Mouse (Mus musculus) large intestine, adult 2 months (tissue): Measurements from ENCODE around the gene Dgki. TPM values are rescaled to one million over a fixed set of nuclear protein-coding genes. Genes with fewer than 3 reads are reported as not detected.
"Not testable (repeated sequence)": the region's sequence is repeated elsewhere in the genome, so short reads cannot be mapped to it uniquely, and the experiment has no call there.

Experiments
- DNase-seq: peaks from one replicate; pipeline ENCODE4 v3.0.0-alpha.2; 2012; ENCODE audit warnings: low read depth, low spot score
- WGBS: fragments of 180-500 bp; shearing (Covaris S2); methylation state at CpG from one replicate; pipeline ENCODE4 v1.1.7; 2018; 5-methylcytosine and 5-hydroxymethylcytosine counted together
- polyA plus RNA-seq: library from polyadenylated mRNA; depleted of rRNA; stranded (reverse); fragments of >200 nt; gene quantifications from 2 replicates; pipeline ENCODE4 v1.2.3, GENCODE M21; 2012

Dgki gene
- polyA plus RNA-seq, 1 experiment, result 0.17 TPM

DNA sequence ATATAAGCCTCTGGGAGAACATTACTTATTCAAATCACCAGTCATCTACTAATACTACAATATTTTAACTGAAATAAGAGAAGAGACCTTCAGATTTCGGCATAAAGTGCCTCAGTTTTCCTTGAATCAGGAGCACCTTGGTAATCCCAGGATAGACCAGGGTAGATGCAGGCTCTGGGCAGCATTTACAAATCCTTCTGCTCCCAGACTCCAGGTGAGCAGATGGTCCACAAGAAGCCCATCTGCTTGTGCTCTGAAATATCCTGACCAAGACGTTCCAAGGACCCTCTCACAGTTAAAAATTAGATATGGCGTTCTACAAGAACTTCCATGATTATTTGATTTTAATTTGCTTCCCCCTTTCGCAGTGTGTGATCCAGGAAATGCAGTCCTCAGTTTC lies 118.0 kb downstream of the Dgki start:
- 74% methylated on average over 4 of the region's 4 CpGs for WGBS
- no peak for DNase-seq

DNA sequence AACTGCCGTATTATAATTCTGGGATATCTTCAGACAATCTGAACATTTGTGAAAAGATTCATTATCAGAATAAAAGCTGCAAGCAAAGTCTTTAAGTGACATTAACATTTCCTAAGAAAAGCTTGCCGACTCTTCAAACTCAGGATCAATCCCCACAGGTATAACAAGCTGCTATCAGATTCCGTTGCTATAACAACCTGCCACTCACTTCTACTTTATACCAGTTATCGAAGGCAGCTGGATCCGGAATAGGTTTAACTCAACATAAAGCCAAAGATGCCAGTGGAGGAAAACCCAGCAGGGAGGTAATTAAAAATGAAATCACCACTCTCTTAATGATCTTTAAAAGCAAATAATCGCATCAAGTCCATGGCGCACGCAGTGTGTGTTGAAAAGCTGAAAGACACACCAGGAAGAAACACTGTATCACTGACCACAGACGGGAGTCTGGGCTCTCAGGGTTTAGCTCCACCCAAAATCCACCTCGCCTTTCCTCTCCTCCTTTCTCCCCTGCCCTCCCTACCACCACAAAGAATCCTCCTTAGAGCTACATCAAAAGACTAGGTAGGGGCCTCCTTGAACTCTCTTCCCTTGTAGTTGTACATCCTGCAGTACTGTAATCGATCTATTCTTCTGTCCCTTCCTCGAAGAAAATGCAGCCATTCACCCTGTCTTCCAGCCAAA lies 128.7 kb downstream of the Dgki start:
- no peak for DNase-seq
- 80% methylated on average over 12 of the region's 12 CpGs for WGBS

DNA sequence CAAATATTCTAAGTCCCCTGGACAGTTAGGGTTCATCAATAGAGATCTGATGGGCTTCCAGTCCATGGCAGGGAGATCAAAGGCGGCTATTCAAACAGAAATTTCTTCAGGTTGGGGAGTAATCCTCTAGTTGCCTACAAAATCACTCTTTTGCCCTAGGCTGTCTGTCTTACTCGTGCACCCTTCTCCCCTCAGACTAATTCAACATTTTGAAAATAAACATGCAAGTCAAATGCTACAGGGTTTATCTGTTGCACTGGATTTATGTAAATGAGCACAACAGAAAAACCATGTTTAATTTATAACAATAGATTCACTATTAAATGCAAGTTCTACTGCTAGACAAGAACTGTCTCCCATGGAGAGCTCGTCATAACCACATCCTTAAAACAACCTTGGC lies 141.1 kb downstream of the Dgki start:
- 63% methylated on average over 3 of the region's 3 CpGs for WGBS
- DNase-seq, result no peak

DNA sequence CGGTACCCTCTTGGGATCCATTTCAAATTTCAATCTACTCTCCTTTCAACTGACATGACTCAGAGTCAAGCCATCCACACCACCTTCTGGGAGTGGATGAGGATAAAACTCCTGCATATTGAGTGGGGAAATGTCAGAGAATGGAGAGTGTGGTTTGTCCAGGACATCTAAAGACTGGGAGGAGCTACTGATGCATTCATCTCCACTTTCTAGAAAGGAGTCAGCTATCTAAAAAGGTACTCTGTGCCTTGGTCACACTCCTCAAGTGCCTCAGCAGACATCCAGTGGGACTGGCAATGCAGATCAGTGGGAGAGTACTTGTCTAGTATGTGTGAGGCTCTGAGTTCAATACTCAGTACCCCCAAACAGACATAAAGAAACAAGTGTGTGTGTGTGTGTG lies 145.9 kb downstream of the Dgki start:
- WGBS, result 90% methylated on average over 1 of the region's 1 CpGs
- no peak for DNase-seq

DNA sequence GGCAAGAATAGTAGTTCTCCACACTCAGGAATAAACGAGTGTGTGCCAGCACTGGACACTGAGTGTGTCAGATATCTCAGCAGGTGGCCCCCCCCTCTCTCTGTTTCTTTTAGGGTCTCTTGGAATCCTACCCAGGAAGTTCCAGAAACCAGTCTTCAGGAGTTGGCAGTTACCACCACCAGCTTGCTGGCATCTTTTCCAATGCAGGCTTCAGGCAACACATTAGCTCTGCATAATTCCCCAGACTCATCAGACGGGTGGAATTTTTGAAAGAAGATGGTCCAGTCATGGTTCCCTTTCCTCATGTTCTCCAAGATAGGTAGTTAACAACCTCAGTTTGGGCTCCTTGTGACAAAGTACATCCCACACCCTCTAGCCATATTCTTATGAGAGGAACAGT lies 149.5 kb downstream of the Dgki start:
- DNase-seq, result no peak
- 80% methylated on average over 2 of the region's 2 CpGs for WGBS

DNA sequence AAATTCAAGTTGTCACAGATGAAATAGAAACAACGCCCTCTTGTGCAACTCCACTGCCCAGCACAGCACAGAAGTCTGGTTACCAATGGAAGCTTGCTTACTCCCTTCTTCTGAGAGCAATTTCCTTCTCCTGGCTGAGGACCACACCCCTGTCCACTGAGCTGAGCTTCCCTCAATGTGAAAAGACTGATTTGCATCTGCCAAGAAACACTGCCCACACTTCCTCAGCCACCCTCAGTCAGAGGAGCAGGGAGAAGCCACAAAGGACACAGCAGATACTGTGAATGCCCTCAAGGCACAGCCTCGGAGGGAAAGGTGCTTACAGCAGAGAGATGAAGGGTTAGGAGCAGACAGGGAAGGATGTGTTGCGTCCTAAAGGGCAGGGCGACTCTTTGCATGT lies 149.9 kb downstream of the Dgki start:
- DNase-seq, result no peak
- WGBS, result 55% methylated on average over 4 of the region's 4 CpGs

DNA sequence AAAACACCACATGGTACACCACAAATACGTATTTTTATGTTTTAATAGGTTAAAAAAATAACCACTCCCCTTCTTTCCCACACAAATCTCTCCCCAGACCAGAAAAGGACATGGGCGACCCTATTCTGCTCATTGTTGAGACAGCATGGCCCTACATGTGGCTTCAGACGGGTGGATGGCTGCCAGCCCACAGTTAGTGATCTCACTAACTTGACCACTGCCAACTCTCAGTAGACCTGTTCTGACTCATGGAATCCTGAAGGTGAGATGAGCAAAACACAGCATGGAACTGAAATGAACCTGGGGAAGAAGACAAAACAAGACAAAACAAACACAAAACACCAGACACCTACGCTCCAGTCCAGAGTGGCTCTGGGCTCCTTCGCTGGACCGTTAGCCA lies 150.8 kb downstream of the Dgki start:
- WGBS, result 82% methylated on average over 6 of the region's 6 CpGs
- no peak for DNase-seq

DNA sequence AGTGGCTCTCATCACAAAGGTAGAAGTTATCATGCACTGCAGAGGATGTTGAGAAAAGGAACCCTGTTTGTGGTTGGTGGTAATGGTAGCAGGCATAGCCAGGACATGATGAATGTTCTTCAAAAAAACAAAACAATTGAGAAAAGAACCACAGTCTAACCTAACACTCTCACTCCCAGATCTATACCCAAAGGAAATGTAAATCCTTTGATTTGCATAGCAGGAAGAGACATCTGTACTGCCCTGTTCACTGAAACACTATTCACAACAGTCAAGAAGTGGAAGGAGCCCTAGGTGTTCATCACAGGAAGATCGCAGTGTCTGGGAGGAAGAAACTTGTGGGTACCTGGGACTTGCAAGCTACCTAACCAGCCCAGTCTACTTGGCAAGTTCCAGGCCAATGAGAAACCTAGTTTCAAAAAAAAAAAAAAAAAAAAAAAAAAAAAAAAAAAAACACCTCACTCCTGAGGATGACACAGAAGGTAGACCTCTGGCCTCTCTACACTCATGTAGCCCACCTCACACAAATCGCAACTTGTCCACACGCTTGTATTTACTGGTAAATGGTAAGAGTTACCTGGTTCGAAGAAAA lies 152.5 kb downstream of the Dgki start:
- WGBS, result 93% methylated on average over 4 of the region's 4 CpGs
- DNase-seq, result no peak

DNA sequence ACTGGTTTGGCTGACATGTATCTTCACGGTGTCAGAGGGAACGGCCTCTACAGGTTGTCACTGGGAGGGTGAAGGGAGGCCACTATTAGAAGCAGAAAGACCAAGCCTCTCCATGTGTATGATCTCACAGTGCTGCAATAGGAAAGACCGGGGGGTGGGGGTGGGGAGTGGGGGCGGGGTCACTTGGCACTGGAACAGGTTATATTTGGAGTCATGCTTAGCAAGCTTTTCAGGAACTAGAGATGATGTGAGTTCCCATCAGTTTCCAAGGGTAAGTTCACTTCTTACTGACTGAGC lies 156.2 kb downstream of the Dgki start:
- DNase-seq, result no peak
- WGBS, result 16% methylated on average over 4 of the region's 4 CpGs

DNA sequence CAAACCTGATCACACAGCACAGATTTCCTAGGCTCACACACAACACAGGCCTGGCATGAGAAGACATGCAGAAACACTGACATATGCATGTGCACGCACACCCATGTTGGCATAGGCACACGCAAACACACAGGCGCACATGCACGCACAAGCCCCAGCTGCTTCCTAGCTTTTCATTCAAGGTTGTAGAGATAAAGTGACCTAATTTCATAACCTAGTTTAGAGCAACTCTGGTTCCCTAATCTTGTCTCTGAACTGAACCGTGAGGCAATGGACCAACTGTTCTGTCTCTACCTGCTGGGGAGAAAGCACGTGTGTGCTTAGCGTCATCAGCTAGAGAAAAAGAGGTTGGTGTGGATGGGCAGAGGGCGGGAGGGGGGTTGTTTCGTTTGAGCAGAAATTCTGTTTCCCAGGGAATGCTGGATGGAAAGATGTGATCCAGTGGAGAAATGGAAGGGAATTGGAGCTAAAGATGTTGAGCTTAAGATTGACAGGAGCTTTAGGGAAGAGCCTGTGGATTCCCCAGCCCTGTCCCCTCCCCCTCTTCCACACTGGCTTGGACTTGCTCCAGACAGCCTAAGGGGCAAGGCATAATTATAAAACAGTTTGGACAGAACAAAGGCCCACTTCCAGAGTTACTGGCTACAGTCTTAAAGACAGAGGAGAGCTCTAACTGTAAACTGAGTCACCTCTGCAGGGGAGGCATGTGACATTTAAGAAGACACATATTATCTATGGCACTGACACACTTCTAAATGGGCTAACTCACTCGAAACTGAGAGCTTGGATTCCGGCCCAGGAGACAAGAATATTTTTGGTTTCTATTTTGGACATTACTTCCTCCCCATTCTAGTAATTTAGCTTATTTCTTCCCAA lies 156.8 kb downstream of the Dgki start:
- DNase-seq, result no peak
- WGBS, result 73% methylated on average over 11 of the region's 11 CpGs

DNA sequence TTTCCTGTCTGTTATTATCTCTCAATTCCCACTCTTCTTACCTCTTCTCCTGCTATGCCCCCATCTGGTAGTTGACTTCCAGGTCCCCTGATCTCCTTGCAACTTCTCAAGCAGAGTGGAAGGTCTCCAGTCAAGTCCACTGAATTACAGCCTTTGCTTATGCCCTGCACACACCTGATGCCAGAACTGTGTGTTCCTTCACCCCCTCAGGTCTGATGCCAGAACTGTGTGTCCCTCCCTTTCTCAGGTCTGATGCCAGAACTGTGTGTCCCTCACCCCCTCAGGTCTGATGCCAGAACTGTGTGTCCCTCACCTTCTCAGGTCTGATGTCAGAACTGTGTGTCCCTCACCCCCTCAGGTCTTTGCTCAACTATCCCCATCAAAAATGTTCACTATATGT lies 161.2 kb downstream of the Dgki start:
- DNase-seq, result no peak

DNA sequence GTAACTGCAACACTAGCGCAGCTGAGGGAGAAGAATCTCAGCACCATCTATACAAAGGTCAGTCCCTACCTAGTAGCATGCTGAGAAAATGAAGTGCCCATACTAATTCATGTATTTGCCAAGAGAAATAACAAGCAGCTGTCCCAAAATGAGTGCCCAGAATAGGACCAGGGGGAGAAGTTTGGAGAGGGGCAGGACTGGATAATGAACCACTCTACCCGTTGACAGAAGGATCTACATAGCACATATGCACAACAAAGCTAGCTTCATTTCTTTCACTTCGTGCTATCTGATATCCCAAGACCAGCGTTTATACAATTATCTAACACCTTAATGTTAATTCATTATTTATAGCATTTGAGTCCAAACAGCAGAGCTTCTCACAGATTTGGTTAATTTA lies 168.7 kb downstream of the Dgki start:
- 87% methylated on average over 4 of the region's 4 CpGs for WGBS
- DNase-seq, result no peak

DNA sequence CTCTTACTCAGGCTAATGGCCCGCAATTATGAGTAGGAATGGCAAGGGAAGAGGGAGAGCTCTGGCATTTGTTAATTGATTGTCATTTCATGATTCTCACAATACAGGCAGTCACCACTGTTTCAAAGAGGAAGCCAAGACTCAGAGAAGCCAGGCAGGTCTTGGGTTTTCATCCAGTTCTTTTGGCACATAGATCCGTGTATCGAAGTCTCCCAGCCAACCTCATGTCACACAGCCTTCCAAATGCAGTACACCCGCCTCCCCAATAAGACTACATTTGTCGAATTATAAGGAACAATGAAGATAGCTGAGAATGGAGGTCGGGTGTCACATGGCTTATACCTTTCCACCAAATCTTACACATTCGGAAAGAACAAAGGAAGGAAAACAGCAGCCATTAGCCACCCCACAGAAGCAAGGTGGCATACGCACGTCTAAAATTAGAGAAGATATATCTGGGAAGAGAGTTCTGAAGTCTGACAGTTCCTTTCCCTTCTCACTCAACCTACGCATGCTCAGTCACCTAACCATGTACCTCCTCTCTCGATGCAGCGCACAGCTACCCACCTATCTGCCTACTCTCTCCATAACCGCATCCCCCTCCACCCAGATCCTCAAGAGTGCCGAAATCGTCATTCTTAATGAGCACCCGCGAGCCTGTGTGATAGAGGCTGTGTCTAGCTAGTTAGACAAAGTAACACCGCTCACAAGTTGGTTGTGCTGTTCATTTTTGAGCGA lies 179.4 kb downstream of the Dgki start:
- 87% methylated on average over 19 of the region's 19 CpGs for WGBS
- DNase-seq, result no peak

DNA sequence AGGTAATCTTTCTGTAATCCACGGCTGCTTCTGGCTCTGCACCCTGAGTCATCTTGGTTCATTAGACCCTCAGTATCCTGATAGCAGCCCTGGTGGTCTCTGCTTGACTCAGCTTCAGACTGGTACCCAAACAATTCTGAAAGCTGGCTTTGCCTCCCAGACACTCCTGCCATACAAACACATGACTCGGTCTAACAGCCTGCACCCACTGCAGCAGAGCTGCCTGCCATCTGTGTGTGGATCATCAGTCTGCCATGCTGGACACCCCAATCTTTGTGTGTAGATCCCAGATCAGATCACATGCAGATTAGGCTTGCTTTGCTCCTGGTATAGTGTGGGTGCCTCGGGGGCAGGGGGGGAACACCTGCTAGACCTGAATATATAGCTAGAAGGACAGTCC lies 180.8 kb downstream of the Dgki start:
- no peak for DNase-seq
- 75% methylated on average over 3 of the region's 3 CpGs for WGBS

DNA sequence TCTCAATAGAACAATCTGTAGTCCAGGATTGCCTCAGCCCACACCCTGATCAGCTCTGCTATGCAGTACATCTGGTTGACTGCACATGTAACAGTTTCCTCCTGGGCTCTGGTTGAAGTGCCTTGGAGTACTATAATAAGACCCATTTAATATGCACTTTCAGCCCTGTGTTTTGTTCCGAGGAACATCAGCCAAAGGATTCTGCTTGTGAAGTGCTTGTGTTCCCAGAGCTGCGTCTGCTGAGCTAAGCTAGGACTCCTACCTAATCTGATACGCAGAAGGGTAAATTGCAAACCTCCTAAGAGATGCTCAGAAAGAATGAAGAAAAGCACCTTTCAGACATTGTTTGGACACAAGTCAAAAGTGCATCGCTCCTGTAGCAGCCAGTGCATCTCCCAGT lies 186.9 kb downstream of the Dgki start:
- DNase-seq, result no peak
- 84% methylated on average over 4 of the region's 4 CpGs for WGBS

DNA sequence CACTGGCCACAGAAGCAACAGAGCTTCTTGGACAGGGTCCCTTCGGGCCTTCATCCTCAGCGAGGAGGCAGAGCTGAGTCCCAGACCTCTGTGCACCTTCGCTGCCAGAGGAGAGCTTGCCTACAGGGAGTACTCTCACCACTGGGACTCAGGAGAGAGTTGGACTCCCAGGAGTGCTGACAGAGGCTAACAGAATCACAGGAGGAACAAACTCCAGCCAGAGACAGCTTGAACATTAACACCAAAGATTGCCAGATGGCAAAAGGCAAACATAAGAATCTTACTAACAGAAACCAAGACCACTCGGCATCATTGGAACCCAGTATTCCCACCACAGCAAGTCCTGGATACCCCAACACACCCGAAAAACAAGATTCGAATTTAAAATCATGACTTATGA lies 193.7 kb downstream of the Dgki start:
- DNase-seq, result not testable (repeated sequence)
- 80% methylated on average over 6 of the region's 6 CpGs for WGBS

DNA sequence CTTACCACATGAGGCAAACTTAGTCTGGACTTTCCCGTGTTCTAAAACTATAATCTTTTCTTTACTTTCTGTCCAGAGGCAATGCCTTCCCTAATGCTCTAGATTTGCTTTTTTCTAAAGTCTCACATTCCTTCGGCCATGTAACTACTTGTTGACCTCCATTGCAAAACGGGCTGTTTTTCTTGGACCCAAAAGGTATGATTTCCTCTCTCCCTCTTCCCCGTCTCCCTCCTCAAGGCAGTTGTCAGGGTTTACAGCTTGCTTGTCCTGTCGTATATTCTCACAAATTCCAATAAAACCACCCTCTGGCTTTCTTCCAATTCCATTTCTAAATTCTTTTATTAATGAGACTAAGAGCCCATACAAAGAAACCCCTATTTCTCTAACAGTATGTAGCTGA lies 199.6 kb downstream of the Dgki start:
- DNase-seq, result no peak
- 49% methylated on average over 5 of the region's 5 CpGs for WGBS

DNA sequence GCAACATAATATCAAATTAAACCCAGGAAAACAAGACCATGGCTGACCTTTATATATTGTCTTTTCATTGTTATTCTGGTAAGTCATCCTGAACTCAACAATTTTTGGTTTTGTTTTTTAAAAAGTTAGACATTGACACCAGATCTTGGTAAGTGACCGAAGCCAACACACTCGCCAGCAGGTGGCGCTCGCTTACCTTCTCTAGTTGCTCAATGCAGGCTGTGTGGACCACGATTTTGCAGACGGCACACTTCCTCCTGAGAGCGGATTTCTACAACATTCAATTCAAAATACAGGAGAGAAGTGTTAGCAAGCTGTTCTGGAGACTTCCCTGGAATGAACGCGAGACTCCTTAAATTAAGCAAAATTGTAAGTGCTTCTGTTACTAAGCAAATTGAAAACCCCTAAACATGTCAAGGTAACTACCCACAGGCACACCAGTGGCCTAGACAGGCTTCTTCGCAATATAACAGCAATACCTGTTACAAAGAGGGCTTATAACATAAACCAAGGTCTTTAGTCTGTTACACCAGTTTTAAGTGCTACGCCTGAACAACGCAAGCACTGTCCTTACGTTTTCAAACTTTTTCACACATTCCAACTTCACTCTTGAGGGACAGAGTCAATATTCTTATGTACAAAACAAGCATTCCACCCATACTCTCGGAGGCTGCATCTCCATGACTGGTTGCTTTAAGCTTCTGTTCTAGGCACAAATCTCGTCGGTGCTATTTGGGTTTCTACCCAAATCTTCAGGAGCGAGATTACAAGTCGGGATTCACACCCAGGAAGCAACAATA lies 202.4 kb downstream of the Dgki start:
- WGBS, result 46% methylated on average over 18 of the region's 18 CpGs
- peak; percentile 58 for DNase-seq

DNA sequence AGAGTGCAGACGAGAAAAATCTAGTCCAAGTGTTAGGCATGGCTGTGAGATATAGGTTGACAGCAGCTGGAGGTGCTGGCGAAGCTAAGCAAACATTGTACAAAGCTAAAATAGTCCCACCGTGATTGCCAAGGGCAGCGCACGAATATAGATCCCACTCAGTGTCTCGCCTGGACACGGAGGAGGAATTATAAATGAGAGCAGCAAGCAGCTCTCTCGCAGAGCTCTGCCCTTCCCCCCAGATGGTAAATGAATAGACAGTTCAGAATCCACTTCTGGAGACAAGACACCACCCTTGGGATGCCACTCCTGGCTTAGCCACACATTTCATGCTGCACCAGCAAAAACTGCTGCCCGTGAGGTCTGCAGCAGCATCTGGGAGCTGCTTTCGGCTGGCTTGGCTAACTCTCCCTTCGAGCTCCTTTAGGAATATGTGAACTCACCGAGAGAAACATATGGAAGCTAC lies 203.1 kb downstream of the Dgki start:
- no peak for DNase-seq
- WGBS, result 38% methylated on average over 12 of the region's 12 CpGs
